Mouse (Mus musculus): ENCODE data around the gene Zfp217.

- no peak for TF ChIP-seq CTCF (conservative IDR thresholded peaks at IDR 0.05 in 1 of 2, IDR thresholded peaks at IDR 0.05 in 1 of 2; ENCODE audit: low read depth in 2 of 2, low read length in 2 of 2)
- TF ChIP-seq POLR2A (IDR thresholded peaks at IDR 0.05; ENCODE audit: low read depth, low read length), result no peak
- no peak for TF ChIP-seq MYC (IDR thresholded peaks at IDR 0.05; ENCODE audit: low read depth, low read length)
- TF ChIP-seq USF1 (IDR thresholded peaks at IDR 0.05; ENCODE audit: low read depth, low read length), result no peak
- no peak for TF ChIP-seq GABPA (IDR thresholded peaks at IDR 0.05; ENCODE audit: insufficient replicate concordance, low read depth, low read length)
- no peak for TF ChIP-seq ZNF384 (IDR thresholded peaks at IDR 0.05; ENCODE audit: low read depth, low read length)
- TF ChIP-seq MAZ (IDR thresholded peaks at IDR 0.05; ENCODE audit: low read depth, low read length), result no peak
- no peak for TF ChIP-seq MXI1 (IDR thresholded peaks at IDR 0.05; ENCODE audit: low read depth, low read length)
- no peak for TF ChIP-seq PAX5 (IDR thresholded peaks at IDR 0.05; ENCODE audit: low read length)
- no peak for TF ChIP-seq POLR2AphosphoS2 (IDR thresholded peaks at IDR 0.05; ENCODE audit: low read depth, low read length)
- TF ChIP-seq RCOR1 (conservative IDR thresholded peaks at IDR 0.05; ENCODE audit: low read depth, low read length), result no peak
- TF ChIP-seq CHD2 (IDR thresholded peaks at IDR 0.05; ENCODE audit: low read length), result no peak
- no peak for TF ChIP-seq ZC3H11A (IDR thresholded peaks at IDR 0.05; ENCODE audit: low read depth, low read length)
These were observed 12.1 kb downstream of the Zfp217 start for GRCm38 (mm10) chr2:170135820-170136219.

Data from CH12.LX (cell line).